Mouse (Mus musculus): ENCODE data around the gene Slc13a3.

DNA sequence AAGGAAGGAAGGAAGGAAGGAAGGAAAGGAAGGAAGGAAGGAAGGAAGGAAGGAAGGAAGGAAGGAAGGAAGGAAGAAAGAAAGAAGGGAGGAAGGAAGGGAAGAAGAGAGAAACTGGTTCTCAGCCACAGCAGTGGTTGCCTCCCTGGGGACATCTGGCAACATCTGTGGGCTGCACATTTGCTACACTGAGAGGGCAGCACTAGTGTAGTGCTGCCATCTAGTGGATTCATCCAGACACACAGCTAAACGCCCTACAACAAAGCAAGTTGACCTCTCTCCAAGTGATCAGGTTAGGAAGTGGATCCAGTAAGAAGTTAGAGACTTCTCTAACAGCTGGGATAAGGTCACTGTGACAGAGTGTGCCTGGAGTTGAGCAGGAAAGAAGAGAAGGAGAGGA lies 112.2 kb downstream of the Slc13a3 start:
- TF ChIP-seq CTCF (IDR thresholded peaks at IDR 0.05): peak; percentile 80
- 0 out of 2 replicates have a peak, but pooled peaks have one; percentile 67 for TF ChIP-seq EP300 (IDR thresholded peaks at IDR 0.05; ENCODE audit: insufficient read depth, low read depth, low read length)
